Mouse (Mus musculus): ENCODE results near the gene Ddx20.

The Ddx20 gene

GRCm38 (mm10) chr3:105666996-105667523, 20.3 kb downstream of the Ddx20 start:
- DNase-seq, result no peak

- no peak for DNase-seq
Observed at GRCm38 (mm10) chr3:105665105-105665765, 22.1 kb downstream of the Ddx20 start.

- DNase-seq, result no peak
Observed at GRCm38 (mm10) chr3:105663043-105663442, 24.3 kb downstream of the Ddx20 start.

GRCm38 (mm10) chr3:105660530-105660929, 26.8 kb downstream of the Ddx20 start:
- DNase-seq, result no peak

GRCm38 (mm10) chr3:105655031-105655585, 32.3 kb downstream of the Ddx20 start:
- DNase-seq, result no peak

GRCm38 (mm10) chr3:105653544-105654380, 33.6 kb downstream of the Ddx20 start:
- DNase-seq, result peak; percentile 27

- no peak for DNase-seq
Observed at GRCm38 (mm10) chr3:105648889-105649567, 38.3 kb downstream of the Ddx20 start.

- no peak for DNase-seq
Observed at GRCm38 (mm10) chr3:105643566-105643965, 43.8 kb downstream of the Ddx20 start.

- no peak for DNase-seq
Observed at GRCm38 (mm10) chr3:105642186-105642585, 45.2 kb downstream of the Ddx20 start.

- no peak for DNase-seq
Observed at GRCm38 (mm10) chr3:105633021-105633420, 54.4 kb downstream of the Ddx20 start.

GRCm38 (mm10) chr3:105632296-105632695, 55.1 kb downstream of the Ddx20 start:
- DNase-seq, result no peak

Measured in right cerebral cortex, postnatal 25 days (tissue).